Mouse (Mus musculus): Measurements from ENCODE around the gene Zbtb12.

DNA sequence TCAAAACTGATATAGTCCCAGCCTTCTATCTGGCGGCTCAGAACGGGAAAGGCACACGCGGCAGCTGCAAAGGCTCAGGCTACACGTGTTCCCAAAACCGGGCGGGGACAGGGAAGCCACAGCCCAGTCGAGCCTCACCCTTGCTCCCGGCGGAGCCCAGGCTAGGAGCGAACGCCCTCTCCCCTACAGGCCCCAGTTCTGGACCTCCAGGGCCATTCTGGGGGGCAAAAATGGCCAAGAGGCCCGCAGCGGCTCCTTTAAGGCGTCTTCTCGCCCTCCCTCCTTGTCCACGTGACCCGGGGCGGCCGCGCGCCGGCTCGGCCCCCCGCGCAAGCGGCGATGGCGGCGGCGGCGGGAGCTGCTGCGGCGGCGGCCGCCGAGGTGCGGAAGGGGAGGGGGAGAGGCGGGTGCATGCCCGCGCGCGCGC lies 18.9 kb downstream of the Zbtb12 start, which contains the start of the genes C2 and Ehmt2:
- no peak for TF ChIP-seq CTCF (IDR thresholded peaks at IDR 0.05; ENCODE audit: low read depth)
- no peak for TF ChIP-seq EP300 (IDR thresholded peaks at IDR 0.05; ENCODE audit: low read depth)

Measured in liver, embryonic 14.5 days (tissue).